Mouse (Mus musculus) spleen, adult 2 months (tissue): ENCODE measurements at regions not wholly inside any gene's neighbourhood (a gene's known extent, or its start where the extent isn't known, plus 50 kb on each side); places are given as distances from the start of the nearest gene placed in this dataset.

Experiments used
- CTCF ChIP-seq: fragments of 200-500 bp; IDR thresholded peaks from 2 replicates; pipeline ENCODE4 v1.5.1; 2011; ENCODE audit warnings: mild to moderate bottlenecking, inconsistent platforms; ENCODE audit not compliant: insufficient read depth, insufficient read length, insufficient replicate concordance; ENCODE audit errors: extremely low read depth
- POLR2A ChIP-seq: fragments of 200-500 bp; IDR thresholded peaks from 2 replicates; pipeline ENCODE4 v1.6.1; 2011; ENCODE audit warnings: low read depth, low read length, inconsistent platforms

- TF ChIP-seq CTCF (no peak), POLR2A (no peak)
These were observed 1984.0 kb downstream of the 4930444P10Rik start for GRCm38 (mm10) chr1:14109190-14109482.
